Mouse (Mus musculus) kidney, adult 2 months (tissue): ENCODE data around the gene Slc22a28.
"Not testable (repeated sequence)": the region's sequence is repeated elsewhere in the genome, so short reads cannot be mapped to it uniquely, and the experiment has no call there.

Experiments used
- CTCF ChIP-seq: fragments of 200-500 bp; conservative IDR thresholded peaks from 2 replicates; pipeline ENCODE4 v1.5.1; 2011; ENCODE audit warnings: low read depth, mild to moderate bottlenecking, control low read depth, low read length, moderate library complexity, mixed read lengths; ENCODE audit not compliant: insufficient read depth, insufficient read length
- POLR2A ChIP-seq: fragments of 200-500 bp; IDR thresholded peaks from one replicate; pipeline ENCODE4 v1.6.1; 2011; ENCODE audit warnings: low read depth, low read length, control low read depth

- TF ChIP-seq CTCF, POLR2A: not testable (repeated sequence)
These were observed 2.5 kb upstream of the Slc22a28 start for GRCm38 (mm10) chr19:8134127-8134841.
